Mouse (Mus musculus): Measurements from ENCODE around the gene Kcnip4. TPM values are rescaled to one million over a fixed set of nuclear protein-coding genes. Genes with fewer than 3 reads are reported as not detected.

Gene Kcnip4
- polyA plus RNA-seq, 2 experiments, result 2.1 to 3.7 TPM

DNA sequence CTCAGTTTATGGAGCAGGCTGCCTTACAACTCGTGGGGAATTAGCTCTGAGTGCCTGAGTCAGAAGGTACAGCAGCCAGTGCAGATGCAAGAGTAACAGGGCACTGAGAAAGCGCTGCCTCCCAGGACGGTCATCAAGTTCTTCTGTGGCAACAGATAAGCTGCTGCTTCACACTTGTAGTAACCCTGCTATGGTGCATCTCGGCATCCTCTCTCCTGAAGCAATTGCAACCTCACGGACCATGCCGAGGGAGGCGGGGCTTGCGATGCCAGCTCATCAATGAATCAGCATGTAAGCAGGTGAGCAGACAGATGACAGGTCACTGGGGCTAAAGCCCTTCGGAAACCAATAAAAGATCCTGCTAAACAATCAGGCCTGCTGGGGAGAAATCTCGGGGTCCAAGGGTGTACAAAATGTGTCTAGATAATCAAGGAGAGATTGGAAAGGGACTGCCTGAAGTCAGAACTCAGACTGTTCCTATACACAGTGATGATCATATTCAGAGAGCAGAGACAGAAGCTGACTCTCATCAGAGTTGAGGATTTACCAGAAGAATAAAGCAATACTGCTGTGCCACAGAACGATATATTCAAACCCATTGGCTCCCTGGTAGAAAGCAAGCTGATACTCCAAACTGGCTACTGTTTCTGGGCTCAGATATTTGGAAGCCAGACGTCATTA lies 239.1 kb downstream of the Kcnip4 start:
- no peaks in the 10 kb centered on the region for H3K9me3 ChIP-seq (ENCODE audit: control insufficient read depth, low read length)
- no peaks in the 10 kb centered on the region for H3K27me3 ChIP-seq (ENCODE audit: control insufficient read depth, insufficient read depth, low read length)
- peak overlapping the region; percentile 38; the same call in 1 of the 2 replicates for H3K9ac ChIP-seq (ENCODE audit: low read depth, low read length, severe bottlenecking)
- H3K4me2 ChIP-seq (replicated peaks; ENCODE audit: low read depth, low read length, severe bottlenecking), result peak overlapping the region; percentile 47
- peaks cover 8% of the 10 kb centered on the region; the same call in 1 of the 2 replicates for H3K4me1 ChIP-seq (ENCODE audit: control insufficient read depth, insufficient read depth, low read length)
- no peak for TF ChIP-seq POLR2A (IDR thresholded peaks at IDR 0.05; ENCODE audit: borderline replicate concordance, extremely low read depth, insufficient read depth, insufficient read length)
- WGBS, result 18% methylated on average over 12 of the region's 12 CpGs
- H3K4me3 ChIP-seq (replicated peaks; ENCODE audit: low read length), result peak overlapping the region; percentile 23
- H3K36me3 ChIP-seq (ENCODE audit: control insufficient read depth, insufficient read depth, low read length), result no peaks in the 10 kb centered on the region
- no peak overlapping the region for H3K27ac ChIP-seq (replicated peaks; ENCODE audit: low read depth, low read length)
- DNase-seq (ENCODE audit: low spot score) (no peak), ATAC-seq (ENCODE audit: low FRiP score, low read depth) (no peak)

- Histone ChIP-seq H3K9ac (ENCODE audit: low read depth, low read length, severe bottlenecking) (no peak overlapping the region), H3K27me3 (ENCODE audit: control insufficient read depth, insufficient read depth, low read length) (no peaks in the 10 kb centered on the region), H3K36me3 (ENCODE audit: control insufficient read depth, insufficient read depth, low read length) (no peaks in the 10 kb centered on the region), H3K4me1 (ENCODE audit: control insufficient read depth, insufficient read depth, low read length) (peaks cover 8% of the 10 kb centered on the region; the same call in 1 of the 2 replicates), H3K4me2 (replicated peaks; ENCODE audit: low read depth, low read length, severe bottlenecking) (peak overlapping the region; percentile 47), H3K4me3 (replicated peaks; ENCODE audit: low read length) (no peak overlapping the region), H3K9me3 (ENCODE audit: control insufficient read depth, low read length) (no peaks in the 10 kb centered on the region), H3K27ac (replicated peaks; ENCODE audit: low read depth, low read length) (no peak overlapping the region)
- 45% methylated on average over 6 of the region's 6 CpGs for WGBS
- ATAC-seq (ENCODE audit: low FRiP score, low read depth) (no peak), DNase-seq (ENCODE audit: low spot score) (no peak)
- TF ChIP-seq POLR2A (IDR thresholded peaks at IDR 0.05; ENCODE audit: borderline replicate concordance, extremely low read depth, insufficient read depth, insufficient read length), result no peak
These were observed 239.9 kb downstream of the Kcnip4 start for GRCm38 (mm10) chr5:49284776-49285175.

DNA sequence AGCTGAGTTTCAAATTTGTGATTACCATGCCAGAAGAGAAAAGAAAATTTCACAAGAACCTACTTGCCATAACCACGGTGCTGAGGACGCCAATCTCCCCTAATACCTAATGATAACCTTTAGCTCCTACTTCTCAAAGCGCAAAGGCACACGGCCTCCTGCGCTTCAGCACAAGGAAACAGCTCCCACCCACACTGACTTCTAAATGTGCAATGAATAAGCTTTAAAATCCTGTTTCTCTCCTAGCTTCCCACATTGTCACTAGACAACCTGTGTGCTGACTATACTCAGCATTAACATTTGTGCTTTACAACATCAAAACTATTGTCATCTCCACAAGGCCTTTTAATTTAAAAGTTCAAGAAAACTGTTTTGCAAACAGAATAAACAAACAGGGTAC lies 241.3 kb downstream of the Kcnip4 start:
- Histone ChIP-seq H3K4me3 (replicated peaks; ENCODE audit: low read length) (no peak overlapping the region), H3K27ac (replicated peaks; ENCODE audit: low read depth, low read length) (no peak overlapping the region), H3K36me3 (ENCODE audit: control insufficient read depth, insufficient read depth, low read length) (no peaks in the 10 kb centered on the region), H3K9me3 (ENCODE audit: control insufficient read depth, low read length) (no peaks in the 10 kb centered on the region), H3K4me1 (ENCODE audit: control insufficient read depth, insufficient read depth, low read length) (peaks cover 8% of the 10 kb centered on the region; the same call in 1 of the 2 replicates), H3K27me3 (ENCODE audit: control insufficient read depth, insufficient read depth, low read length) (no peaks in the 10 kb centered on the region), H3K4me2 (replicated peaks; ENCODE audit: low read depth, low read length, severe bottlenecking) (no peak overlapping the region), H3K9ac (ENCODE audit: low read depth, low read length, severe bottlenecking) (no peak overlapping the region)
- no peak for TF ChIP-seq POLR2A (IDR thresholded peaks at IDR 0.05; ENCODE audit: borderline replicate concordance, extremely low read depth, insufficient read depth, insufficient read length)
- DNase-seq (ENCODE audit: low spot score) (no peak), ATAC-seq (ENCODE audit: low FRiP score, low read depth) (no peak)
- WGBS, result 74% methylated on average over 5 of the region's 5 CpGs

- Histone ChIP-seq H3K4me2 (replicated peaks; ENCODE audit: low read depth, low read length, severe bottlenecking) (no peak overlapping the region), H3K9ac (ENCODE audit: low read depth, low read length, severe bottlenecking) (no peak overlapping the region), H3K27ac (replicated peaks; ENCODE audit: low read depth, low read length) (no peak overlapping the region), H3K4me3 (replicated peaks; ENCODE audit: low read length) (no peak overlapping the region), H3K4me1 (ENCODE audit: control insufficient read depth, insufficient read depth, low read length) (no peaks in the 10 kb centered on the region), H3K27me3 (ENCODE audit: control insufficient read depth, insufficient read depth, low read length) (no peaks in the 10 kb centered on the region), H3K36me3 (ENCODE audit: control insufficient read depth, insufficient read depth, low read length) (no peaks in the 10 kb centered on the region), H3K9me3 (ENCODE audit: control insufficient read depth, low read length) (no peaks in the 10 kb centered on the region)
- no peak for TF ChIP-seq POLR2A (IDR thresholded peaks at IDR 0.05; ENCODE audit: borderline replicate concordance, extremely low read depth, insufficient read depth, insufficient read length)
- ATAC-seq (ENCODE audit: low FRiP score, low read depth) (no peak), DNase-seq (ENCODE audit: low spot score) (no peak)
These were observed 252.8 kb downstream of the Kcnip4 start for GRCm38 (mm10) chr5:49271864-49272263.

DNA sequence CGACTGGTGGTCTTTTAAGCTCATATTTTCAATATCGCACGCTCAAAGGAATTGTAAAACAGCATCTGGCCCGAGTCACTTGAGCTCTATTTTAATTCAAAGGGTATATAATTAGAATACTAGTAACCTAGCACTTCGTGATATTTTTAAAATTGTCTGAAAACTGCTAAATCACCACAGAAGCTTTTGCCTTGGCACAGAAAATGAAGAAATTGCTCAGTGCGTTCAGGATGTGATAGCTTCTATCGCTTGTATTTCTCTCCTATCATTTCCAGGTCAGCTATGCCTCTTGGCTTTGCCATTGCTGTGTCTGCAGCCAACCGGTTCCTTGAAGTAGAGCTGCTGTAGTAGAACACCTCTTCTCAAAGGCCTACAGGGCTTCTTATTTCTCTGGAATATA lies 255.9 kb downstream of the Kcnip4 start:
- ATAC-seq (ENCODE audit: low FRiP score, low read depth) (no peak), DNase-seq (ENCODE audit: low spot score) (no peak)
- H3K27me3 ChIP-seq (ENCODE audit: control insufficient read depth, insufficient read depth, low read length), result no peaks in the 10 kb centered on the region
- no peak overlapping the region for H3K27ac ChIP-seq (replicated peaks; ENCODE audit: low read depth, low read length)
- WGBS, result 82% methylated on average over 8 of the region's 8 CpGs
- H3K4me2 ChIP-seq (replicated peaks; ENCODE audit: low read depth, low read length, severe bottlenecking), result no peak overlapping the region
- no peaks in the 10 kb centered on the region for H3K4me1 ChIP-seq (ENCODE audit: control insufficient read depth, insufficient read depth, low read length)
- no peaks in the 10 kb centered on the region for H3K36me3 ChIP-seq (ENCODE audit: control insufficient read depth, insufficient read depth, low read length)
- no peak overlapping the region for H3K9ac ChIP-seq (ENCODE audit: low read depth, low read length, severe bottlenecking)
- H3K4me3 ChIP-seq (replicated peaks; ENCODE audit: low read length), result no peak overlapping the region
- TF ChIP-seq POLR2A (IDR thresholded peaks at IDR 0.05; ENCODE audit: borderline replicate concordance, extremely low read depth, insufficient read depth, insufficient read length), result no peak
- no peaks in the 10 kb centered on the region for H3K9me3 ChIP-seq (ENCODE audit: control insufficient read depth, low read length)
